Mouse (Mus musculus) mouse embryonic stem cell (cell line): ENCODE results near the gene Paqr5.

Experiments
- in situ Hi-C, 2 experiments: fragments of 300-500 bp; cut with MboI; formaldehyde crosslinking; loops; 1 replicate in 1 of 2; 3 replicates in 1 of 2; pipeline ENCODE4 v1.14.3; 2019 to 2020; ENCODE audit warnings: low sequenced_read_pairs in 2 of 2, low pct_unique_long_range_greater_than_20kb in 1 of 2, mixed read lengths in 1 of 2; ENCODE audit not compliant: unreplicated experiment in 1 of 2

Paqr5 gene

DNA sequence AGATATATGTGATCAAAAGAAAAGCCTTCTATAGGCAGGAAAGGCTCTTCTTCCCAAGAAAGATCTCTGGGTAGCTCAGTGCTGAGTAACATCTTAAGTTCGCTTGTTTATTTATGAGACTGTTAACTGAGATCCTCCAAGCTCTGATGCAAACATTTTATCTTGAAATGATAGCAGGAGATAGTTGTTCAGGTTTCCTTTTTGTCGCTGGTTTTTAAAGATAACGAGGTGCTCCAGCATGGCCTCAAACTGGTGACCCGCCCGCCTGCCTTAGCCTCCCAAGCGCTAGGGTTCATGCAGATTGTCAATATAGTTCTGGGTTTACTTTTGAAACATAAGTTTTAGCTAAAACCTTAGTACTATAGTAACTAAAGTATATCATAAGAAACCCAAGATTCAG lies 106.3 kb downstream of the Paqr5 start:
- in situ Hi-C loops: no loop called here

DNA sequence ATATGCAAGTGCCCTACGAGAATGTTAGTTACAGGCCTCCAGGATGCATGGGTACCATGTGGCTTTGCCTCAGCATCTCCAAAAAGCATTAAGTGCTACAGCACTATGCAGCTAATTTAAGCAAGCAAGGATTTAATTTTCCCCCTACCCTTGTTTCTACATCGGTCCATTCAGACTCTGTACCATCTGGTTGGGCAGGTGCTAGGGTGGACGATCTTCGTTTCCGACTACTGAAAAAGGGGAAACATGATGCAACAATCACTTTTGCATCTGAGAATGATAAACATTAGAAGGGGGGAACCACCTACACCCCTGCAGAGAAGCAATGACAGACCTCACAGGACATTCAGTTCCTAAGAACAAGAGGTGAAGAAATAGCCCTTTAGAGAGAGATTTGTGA lies 107.2 kb downstream of the Paqr5 start:
- in situ Hi-C loops: no loop called here

DNA sequence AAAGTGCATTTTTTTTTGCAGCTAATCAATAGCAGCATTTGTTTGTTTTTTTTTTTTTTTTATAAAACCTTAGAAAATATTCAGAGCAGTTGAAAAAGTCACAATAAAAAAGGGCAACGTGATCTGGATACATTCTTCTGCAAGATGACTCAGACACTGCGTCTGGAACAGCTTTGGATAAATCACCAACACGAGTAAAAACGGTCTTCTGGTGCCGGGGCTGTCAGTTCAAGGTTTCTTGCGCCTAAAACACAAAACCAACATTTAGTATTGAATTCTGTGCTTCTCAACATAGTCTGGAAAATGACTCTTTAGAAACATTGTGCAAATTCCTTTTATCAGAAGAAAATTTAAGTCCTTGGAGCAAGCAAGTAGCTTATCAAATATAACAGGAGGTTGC lies 109.2 kb downstream of the Paqr5 start:
- in situ Hi-C loops: no loop called here

DNA sequence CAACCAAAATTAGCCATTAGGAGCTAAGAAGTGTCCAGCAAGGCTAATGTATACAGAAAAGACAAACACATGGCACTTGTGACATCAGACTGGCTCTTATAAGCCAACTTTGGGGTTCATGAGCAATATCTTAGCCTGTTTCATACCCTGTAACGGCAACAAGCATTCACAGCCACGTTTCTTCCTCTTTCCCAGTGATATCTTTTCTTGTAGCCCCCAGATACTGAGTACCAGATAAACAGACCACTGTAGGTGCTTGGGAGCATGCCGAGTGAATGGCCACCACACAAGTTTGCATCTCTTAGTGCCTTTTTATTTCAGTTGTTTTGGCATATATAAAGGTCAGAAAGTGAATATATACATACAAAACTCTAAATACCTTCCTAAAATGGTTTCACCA lies 109.7 kb downstream of the Paqr5 start:
- in situ Hi-C loops: no loop called here

- in situ Hi-C loops: no loop called here
Measured at GRCm38 (mm10) chr9:61915393-61916005, 111.2 kb downstream of the Paqr5 start.

GRCm38 (mm10) chr9:61914917-61915300 lies 111.7 kb downstream of the Paqr5 start:
- in situ Hi-C loops: no loop called here

DNA sequence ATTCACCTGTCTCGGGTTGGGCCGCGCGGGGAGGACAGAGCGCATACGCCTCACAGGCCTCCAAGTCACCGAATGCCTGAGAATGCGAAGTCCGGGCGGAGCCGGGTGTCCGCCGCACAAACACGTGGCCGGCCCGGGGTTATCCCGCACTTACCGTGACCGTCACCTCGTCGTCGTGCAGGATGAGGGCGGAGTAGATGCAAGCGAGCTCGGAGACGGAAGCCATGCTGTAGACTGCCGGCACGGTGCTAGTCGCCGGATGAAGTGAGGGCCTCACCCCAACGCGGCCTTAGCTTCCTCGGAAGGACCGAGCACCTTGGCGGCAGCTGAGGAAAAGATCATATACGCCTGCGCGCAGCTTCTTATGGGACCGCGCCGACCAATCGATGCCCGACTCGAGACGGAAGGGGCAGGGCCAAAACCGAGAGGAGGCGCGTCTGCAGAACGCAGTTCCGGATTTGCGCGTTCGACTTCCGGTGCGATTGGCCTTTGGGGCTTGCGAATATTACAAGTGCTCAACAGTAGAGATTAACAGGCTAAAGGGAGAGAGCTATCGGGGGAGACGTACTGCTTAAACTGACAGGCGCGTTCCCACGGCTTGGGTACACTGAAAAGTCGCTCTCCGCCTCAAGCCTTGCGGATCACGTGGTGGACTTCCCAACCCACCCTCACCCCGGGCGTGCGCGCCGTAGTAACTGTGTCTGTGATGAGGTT lies 112.3 kb downstream of the Paqr5 start, which contains the start of gene Rplp1:
Rplp1 (minus strand) TSS at position 340 of the 714 bp plus-strand sequence.
- in situ Hi-C loops: no loop called here

- in situ Hi-C loops: no loop called here
Measured at GRCm38 (mm10) chr9:61911300-61912128, 115.1 kb downstream of the Paqr5 start.

DNA sequence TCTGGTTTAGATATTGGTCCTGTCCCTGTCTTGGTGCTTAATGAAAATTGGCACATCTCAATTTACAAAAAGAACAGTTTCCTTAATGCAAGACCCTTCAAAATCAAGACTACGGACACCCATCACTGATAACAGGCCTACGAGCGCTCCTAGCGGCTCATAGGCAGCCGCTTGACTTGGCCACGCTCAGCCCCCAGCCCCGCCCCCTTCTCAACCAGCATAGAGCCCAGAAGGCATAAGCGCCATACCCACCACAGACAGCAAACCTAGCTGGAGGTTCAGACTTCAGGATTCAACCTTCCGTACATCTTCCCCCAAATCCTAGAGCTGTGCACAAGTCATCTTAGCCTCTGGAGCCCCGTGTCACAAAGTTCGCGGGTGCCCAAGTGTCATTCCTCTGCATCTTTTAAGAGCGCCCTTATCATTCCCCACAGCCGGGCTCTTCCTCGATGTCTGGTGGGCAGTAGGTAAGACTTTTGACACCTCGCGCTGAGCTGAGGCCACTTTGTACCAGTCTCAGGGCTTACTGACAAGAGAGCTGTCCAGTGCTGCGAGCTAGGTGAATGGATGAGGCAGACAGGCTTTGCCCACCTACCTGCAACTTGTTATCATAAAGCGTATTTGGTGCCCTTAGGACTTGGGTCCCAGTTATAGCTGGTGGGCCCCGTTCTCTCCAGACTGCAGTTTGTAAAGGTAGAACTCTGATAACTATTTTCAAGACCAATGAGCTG lies 116.0 kb downstream of the Paqr5 start:
- in situ Hi-C loops: no loop called here

DNA sequence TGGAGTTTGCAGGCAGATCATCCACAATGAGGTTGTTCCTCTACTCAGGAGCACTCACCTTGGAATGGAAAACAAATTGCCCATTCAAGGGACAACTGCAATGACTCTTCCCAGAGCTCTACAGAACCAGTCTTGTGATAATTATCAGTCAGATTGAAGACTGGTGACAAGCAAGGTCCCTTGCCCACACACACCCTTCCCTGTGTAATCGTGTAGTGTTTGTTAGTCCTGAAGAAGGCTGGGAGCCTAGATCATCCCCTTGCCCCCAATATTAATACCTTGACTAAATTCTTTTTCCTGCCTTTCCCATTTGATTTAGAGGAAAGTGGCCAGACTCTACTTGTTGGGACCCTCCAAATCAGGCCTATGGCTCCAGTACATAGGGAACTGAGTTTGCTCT lies 117.0 kb downstream of the Paqr5 start:
- in situ Hi-C loops: no loop called here

DNA sequence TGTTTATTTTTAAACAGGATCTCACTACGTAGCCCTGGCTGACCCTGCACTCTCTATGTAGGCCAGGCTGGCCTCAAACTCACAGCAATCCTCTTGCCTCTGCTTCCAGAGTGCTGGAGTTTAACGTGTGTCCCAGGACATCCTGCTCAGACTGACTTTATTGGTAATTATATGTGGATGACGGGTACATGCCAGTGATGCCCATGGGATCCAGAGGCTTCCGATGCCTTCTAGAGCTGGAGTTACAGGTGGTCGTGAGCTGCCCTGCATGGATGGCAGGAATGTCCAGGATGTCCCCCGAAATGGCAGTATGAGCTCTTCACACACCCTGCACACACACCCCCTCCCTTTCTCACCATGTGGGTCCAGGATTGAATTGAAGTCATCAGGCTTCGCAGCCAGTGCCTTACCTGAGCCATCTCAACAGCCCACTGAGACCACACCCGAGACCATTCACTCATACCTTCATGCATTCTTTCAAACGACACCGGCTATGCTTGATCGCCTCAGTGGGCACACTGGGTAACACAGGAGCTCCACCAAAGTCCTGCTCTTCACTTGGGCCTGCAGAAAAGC lies 117.7 kb downstream of the Paqr5 start:
- in situ Hi-C loops: no loop called here

- in situ Hi-C loops: no loop called here
Measured at GRCm38 (mm10) chr9:61908341-61908740, 118.3 kb downstream of the Paqr5 start.

- in situ Hi-C loops: no loop called here
Measured at GRCm38 (mm10) chr9:61907621-61908295, 118.9 kb downstream of the Paqr5 start.

- in situ Hi-C loops: no loop called here
Measured at GRCm38 (mm10) chr9:61906912-61907311, 119.7 kb downstream of the Paqr5 start.

DNA sequence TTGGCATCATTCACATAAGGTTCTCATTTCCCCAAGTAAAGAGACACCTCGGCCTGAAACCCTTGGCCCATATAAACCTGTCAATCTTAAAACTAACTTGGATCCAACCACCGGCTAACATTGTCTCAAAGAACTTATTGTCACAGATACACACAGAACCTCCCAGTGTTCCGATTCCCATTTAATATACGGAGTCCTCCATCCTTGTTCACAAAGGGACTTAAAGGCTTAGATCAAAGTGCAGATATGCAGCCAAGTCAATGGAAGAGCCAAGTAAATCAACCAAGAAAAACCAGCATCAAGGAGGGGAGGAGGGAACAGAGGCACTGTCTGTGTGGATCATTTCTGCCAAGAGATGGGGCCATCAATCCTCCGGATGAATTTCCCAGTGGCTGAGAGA lies 121.1 kb downstream of the Paqr5 start:
- in situ Hi-C loops: no loop called here

DNA sequence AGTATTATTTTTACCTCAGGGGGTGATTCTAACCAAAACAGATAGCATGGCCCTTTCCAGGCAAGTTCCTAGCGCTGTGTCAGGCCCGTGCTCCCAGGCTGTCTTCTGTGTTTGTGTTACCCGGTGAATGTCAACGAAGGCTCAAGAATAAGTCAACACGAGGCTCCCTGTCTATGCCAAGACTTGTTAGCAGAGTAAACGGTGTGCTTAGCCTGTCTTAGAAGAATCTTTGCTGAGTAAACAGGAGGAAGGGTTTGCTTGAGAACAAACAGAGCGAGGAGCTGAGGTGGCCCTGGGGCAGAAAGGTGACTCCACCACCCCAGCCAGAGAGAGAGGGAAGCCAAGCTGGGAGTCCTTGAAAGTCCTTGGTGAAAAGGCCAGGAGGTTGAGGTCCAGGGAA lies 122.5 kb downstream of the Paqr5 start:
- in situ Hi-C loops: no loop called here
